Mouse (Mus musculus) lung, postnatal 0 days (tissue): Measurements from ENCODE around the gene Pik3r1.

Experiments
- CTCF ChIP-seq: IDR thresholded peaks from 2 replicates; pipeline ENCODE4 v1.5.1; 2016; ENCODE audit warnings: antibody characterized with exemption, mild to moderate bottlenecking
- EP300 ChIP-seq: IDR thresholded peaks from 2 replicates; pipeline ENCODE4 v1.6.1; 2016; ENCODE audit warnings: antibody characterized with exemption, mild to moderate bottlenecking, control low read depth

DNA sequence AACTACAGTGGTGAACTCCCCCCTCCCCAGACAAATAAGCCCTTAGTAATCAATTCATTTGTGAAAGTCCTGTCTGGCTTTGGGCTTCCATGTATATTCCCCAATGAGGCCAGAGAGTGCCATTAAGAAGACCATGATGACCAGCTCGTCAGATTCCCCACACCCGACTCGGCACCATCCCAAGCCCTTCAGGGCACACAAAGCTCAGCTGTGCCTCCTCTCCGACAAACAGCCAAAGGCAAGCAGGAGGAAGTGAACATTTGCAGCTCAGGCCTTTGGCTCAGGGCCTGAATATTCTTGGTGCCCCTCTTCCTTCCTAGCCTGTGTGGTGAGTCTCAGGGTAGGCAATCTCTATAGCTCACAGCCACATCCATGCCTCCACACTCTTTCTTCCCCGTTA lies 68.3 kb downstream of the Pik3r1 start:
- TF ChIP-seq CTCF, result no peak
- TF ChIP-seq EP300, result no peak
